Mouse (Mus musculus) MEL-GATA-1-ER (cell line): ENCODE data around the gene Gm14322.
"Not testable (repeated sequence)": the region's sequence is repeated elsewhere in the genome, so short reads cannot be mapped to it uniquely, and the experiment has no call there.

Experiments
- DNase-seq: peaks from one replicate; pipeline ENCODE4 v3.0.0-alpha.2; 2012; ENCODE audit warnings: low read depth; ENCODE audit errors: extremely low read depth

The Gm14322 gene

GRCm38 (mm10) chr2:177758941-177759558, at the start of gene Gm14322:
Gene Gm14322 (plus strand): TSS chr2:177759288.
- peak; percentile 8 for DNase-seq

GRCm38 (mm10) chr2:177741487-177741886, 17.6 kb upstream of the Gm14322 start:
- not testable (repeated sequence) for DNase-seq

- not testable (repeated sequence) for DNase-seq
Observed at GRCm38 (mm10) chr2:177787351-177787750, 28.3 kb downstream of the Gm14322 start.

- not testable (repeated sequence) for DNase-seq
Observed at GRCm38 (mm10) chr2:177806170-177806569, 47.1 kb downstream of the Gm14322 start.
